Mouse (Mus musculus): ENCODE measurements at regions not wholly inside any gene's neighbourhood (a gene's known extent, or its start where the extent isn't known, plus 50 kb on each side); places are given as distances from the start of the nearest gene placed in this dataset.

DNA sequence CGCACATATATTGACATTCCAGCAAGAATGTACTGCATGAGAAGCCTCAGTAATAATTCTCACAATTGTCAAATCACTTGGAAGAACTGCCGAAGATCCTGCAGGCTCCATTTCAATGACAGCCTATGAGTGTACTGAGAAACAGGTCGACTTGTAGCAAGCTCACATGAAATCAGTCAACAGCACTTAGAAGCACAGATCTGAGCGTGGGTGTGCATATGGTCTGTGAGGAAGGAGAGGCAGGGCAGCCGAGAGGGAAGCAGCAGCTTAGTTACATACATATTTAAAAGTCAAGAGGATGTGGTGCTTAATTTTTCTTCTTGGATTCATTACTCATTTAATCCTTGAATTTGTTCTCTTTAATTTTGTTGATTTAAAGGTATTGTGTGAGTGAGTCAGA, 967.4 kb upstream of the Epha7 start:
- H3K4me2 ChIP-seq (replicated peaks), result no peak overlapping the region
- no peaks in the 10 kb centered on the region for H3K27me3 ChIP-seq (replicated peaks)
- no peaks in the 10 kb centered on the region for H3K4me1 ChIP-seq
- ATAC-seq (ENCODE audit: low FRiP score, low read depth), result no peak
- no peaks in the 10 kb centered on the region for H3K9me3 ChIP-seq
- no peak overlapping the region for H3K27ac ChIP-seq
- no peaks in the 10 kb centered on the region for H3K36me3 ChIP-seq
- no peak overlapping the region for H3K9ac ChIP-seq
- 80% methylated on average over 5 of the region's 5 CpGs for WGBS
- H3K4me3 ChIP-seq, result no peak overlapping the region

DNA sequence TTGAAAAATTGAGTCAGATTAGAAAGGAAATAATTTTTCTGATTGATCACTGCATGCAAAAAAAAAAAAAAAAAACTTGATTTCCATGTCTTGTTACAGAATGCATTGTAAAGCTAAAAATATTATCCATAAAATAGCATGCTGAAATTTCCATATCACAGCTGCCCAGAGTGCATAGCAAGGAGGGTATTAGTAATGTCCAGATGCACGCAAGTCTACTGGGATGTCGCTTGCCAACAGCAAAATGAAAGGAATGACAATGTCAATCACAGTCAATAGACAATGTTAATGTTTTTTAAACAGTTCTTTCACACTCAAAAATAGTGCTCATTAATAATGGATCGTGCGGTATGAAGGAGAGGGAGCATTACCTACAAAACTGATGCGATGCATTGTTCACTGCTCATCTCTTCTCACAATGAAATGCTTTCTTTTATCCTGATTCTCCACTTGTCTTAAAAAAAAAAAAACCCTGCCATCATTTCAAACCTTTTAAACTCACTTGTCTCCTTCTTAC, 966.8 kb upstream of the Epha7 start:
- no peak for ATAC-seq (ENCODE audit: low FRiP score, low read depth)
- Histone ChIP-seq H3K27me3 (replicated peaks) (no peaks in the 10 kb centered on the region), H3K4me2 (replicated peaks) (no peak overlapping the region)

DNA sequence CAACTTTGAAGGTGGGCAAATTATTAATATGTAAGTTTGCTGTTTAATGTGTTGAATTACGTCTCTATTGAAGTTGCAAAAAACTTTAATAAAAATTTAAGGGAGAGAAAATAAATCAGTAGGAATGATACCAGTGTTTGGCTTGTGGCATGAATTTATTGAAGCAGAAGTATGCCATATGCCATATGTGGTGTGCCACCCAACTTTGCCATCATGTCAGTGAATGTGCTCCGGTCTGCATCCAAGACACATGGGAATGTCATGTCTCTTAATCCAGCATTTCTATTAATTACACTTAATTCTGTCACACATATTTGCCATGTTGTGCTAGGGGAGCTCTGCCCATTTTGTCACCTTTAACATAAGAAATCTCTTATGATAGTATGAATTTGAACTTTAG, 956.8 kb upstream of the Epha7 start:
- WGBS, result 84% methylated on average over 2 of the region's 2 CpGs
- Histone ChIP-seq H3K36me3 (no peaks in the 10 kb centered on the region), H3K4me3 (no peak overlapping the region), H3K27ac (no peak overlapping the region), H3K4me2 (replicated peaks) (no peak overlapping the region), H3K9ac (no peak overlapping the region), H3K27me3 (replicated peaks) (no peaks in the 10 kb centered on the region), H3K9me3 (no peaks in the 10 kb centered on the region), H3K4me1 (no peaks in the 10 kb centered on the region)
- ATAC-seq (ENCODE audit: low FRiP score, low read depth), result no peak

More for the DNA sequence above, 966.8 kb upstream of the Epha7 start:
- no peaks in the 10 kb centered on the region for H3K36me3 ChIP-seq
- H3K9me3 ChIP-seq, result no peaks in the 10 kb centered on the region
- H3K4me3 ChIP-seq, result no peak overlapping the region
- no peak overlapping the region for H3K9ac ChIP-seq
- H3K27ac ChIP-seq, result no peak overlapping the region
- WGBS, result 90% methylated on average over 5 of the region's 5 CpGs
- no peaks in the 10 kb centered on the region for H3K4me1 ChIP-seq

DNA sequence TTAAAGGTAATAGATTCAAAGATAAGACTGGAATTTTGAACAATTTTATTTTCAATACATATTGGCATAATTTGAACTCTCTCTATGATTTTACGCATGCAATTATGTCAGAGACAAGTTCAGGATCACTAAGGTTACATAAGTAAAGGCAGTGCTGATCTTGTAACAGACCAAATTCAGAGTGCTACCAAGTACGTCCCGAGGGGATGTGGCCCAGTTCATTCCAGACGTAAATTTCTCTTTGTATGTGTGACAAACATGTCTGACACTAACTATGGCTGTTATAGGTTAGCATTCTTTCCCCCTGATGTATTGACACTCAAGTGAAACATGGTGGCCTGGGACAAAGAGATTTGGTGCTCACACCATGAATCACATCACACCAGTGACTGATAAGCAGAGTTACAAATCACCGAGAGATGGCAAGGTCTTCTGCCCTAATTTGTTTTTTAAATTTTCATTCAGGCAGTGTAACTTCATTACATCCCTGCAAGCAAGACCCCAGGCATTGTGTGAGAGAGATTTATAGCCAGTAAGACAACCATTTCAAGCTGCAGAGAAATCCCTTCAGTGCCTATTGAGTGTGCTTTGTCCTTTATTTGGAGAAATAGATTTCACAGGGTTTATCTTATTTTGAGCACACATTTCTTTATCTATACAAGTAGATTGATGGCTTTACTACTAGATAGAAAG, 925.5 kb upstream of the Epha7 start:
- H3K9ac ChIP-seq, result no peak overlapping the region
- H3K4me1 ChIP-seq, result no peaks in the 10 kb centered on the region
- no peaks in the 10 kb centered on the region for H3K9me3 ChIP-seq
- no peak overlapping the region for H3K27ac ChIP-seq
- H3K4me3 ChIP-seq, result no peak overlapping the region
- H3K27me3 ChIP-seq (replicated peaks), result no peaks in the 10 kb centered on the region
- no peaks in the 10 kb centered on the region for H3K36me3 ChIP-seq
- 33% methylated on average over 5 of the region's 5 CpGs for WGBS
- no peak overlapping the region for H3K4me2 ChIP-seq (replicated peaks)
- ATAC-seq (ENCODE audit: low FRiP score, low read depth), result peak; percentile 96

DNA sequence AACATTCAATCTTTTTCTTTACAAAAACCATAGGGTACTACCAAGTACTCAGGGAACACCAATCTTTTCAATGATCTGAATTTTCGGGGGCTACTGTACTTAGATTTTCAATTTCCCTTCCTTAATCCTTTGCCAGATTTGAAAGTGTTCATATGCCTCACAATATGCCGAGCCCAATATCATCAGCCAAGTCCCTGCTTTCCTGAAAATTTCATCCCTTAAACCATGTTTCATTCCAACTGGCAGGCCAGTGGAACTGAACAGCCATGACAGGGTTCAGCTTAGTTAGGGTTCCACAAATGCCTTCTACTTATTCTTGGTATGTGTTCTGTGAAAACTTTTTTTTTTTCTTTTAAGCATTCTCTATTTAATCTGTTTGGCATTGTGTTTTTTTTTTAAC, 916.5 kb upstream of the Epha7 start:
- WGBS, result 85% methylated on average over 2 of the region's 2 CpGs
- Histone ChIP-seq H3K27ac (no peak overlapping the region), H3K4me1 (no peaks in the 10 kb centered on the region), H3K36me3 (no peaks in the 10 kb centered on the region), H3K4me3 (no peak overlapping the region), H3K4me2 (replicated peaks) (no peak overlapping the region), H3K27me3 (replicated peaks) (no peaks in the 10 kb centered on the region), H3K9me3 (no peaks in the 10 kb centered on the region), H3K9ac (no peak overlapping the region)
- ATAC-seq (ENCODE audit: low FRiP score, low read depth), result no peak

DNA sequence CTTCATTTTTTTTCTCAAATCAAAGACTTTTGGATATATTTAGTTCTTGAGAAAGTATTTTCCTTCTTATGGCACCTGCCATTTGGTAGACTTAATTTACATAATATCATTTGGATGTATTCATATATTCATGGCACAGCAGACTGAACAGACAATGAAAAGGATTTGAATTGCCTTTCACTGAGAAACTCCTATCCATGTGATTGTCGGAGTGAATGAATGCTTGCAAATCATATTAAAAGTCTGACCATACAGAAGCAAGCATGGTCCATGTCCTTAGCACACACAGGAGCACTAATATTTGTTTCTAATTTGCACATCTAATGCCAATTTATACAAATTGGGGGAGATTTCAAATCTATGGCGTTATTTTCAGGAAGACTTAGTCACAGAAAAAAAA, 867.6 kb upstream of the Epha7 start:
- no peaks in the 10 kb centered on the region for H3K4me1 ChIP-seq
- no peaks in the 10 kb centered on the region for H3K27me3 ChIP-seq (replicated peaks)
- H3K4me3 ChIP-seq, result no peak overlapping the region
- H3K4me2 ChIP-seq (replicated peaks), result no peak overlapping the region
- ATAC-seq (ENCODE audit: low FRiP score, low read depth), result no peak
- H3K9me3 ChIP-seq, result no peaks in the 10 kb centered on the region
- H3K9ac ChIP-seq, result no peak overlapping the region
- H3K27ac ChIP-seq, result no peak overlapping the region
- 71% methylated on average over 2 of the region's 2 CpGs for WGBS
- H3K36me3 ChIP-seq, result no peaks in the 10 kb centered on the region

DNA sequence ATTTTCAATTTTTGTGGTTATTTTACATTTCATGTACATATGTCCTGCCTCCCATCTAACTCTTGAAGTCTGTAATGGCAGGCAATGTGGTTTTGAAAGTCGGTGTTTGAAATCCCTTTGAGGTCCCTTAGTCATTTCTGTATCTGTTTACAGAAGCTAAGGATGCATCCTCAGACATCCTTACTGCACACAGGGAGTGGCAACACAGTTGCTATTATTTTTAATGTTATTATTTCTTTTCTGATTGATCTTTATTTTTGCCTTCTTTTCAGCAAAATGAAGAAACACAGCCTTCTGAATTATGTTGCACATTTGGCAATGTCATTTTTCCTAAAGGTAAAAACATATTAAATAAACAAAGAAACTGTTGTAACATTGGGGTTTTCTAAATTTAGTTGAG, 867.2 kb upstream of the Epha7 start:
- Histone ChIP-seq H3K4me2 (replicated peaks) (no peak overlapping the region), H3K27me3 (replicated peaks) (no peaks in the 10 kb centered on the region), H3K9ac (no peak overlapping the region), H3K4me3 (no peak overlapping the region), H3K4me1 (no peaks in the 10 kb centered on the region), H3K27ac (no peak overlapping the region), H3K9me3 (no peaks in the 10 kb centered on the region), H3K36me3 (no peaks in the 10 kb centered on the region)
- 70% methylated on average over 1 of the region's 1 CpGs for WGBS
- ATAC-seq (ENCODE audit: low FRiP score, low read depth), result no peak

DNA sequence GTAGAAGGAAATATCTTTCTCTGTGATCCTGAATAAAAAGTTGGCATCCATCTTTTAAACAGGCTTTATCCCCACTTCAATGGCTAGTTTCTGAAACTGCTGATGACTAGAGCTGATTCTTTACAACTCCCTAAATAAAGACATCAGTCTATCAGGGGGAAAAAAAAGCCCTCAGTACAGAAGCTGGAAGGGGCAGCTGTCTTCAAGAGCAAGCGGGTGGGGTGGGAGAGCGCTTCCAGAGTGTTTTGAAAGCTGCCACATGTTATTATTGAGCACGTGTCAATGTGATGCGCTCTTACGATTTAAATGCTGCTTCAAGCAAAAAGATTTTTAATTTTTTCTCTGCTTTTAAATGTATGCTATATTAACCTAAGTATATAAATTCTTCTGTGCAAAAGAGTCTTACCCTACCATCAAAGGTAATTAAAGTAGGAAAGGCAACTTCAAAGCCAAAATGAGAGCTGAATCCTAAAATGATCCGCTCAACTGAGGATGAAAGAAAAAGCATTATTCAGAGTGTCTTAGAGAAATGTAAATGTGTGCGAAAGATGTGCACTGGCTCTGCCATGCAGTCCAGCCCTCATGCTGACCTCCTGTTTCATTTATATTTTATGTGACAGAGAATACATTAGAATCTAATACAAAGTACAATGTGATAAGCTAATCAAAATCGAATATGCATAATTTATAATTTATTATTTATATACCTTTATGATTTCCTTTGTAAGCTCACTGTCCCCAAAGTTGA, 862.8 kb upstream of the Epha7 start:
- 64% methylated on average over 8 of the region's 8 CpGs for WGBS
- no peak overlapping the region for H3K4me3 ChIP-seq
- H3K4me1 ChIP-seq, result no peaks in the 10 kb centered on the region
- H3K36me3 ChIP-seq, result no peaks in the 10 kb centered on the region
- H3K9me3 ChIP-seq, result no peaks in the 10 kb centered on the region
- H3K27ac ChIP-seq, result no peak overlapping the region
- H3K9ac ChIP-seq, result no peak overlapping the region
- no peak overlapping the region for H3K4me2 ChIP-seq (replicated peaks)
- H3K27me3 ChIP-seq (replicated peaks), result no peaks in the 10 kb centered on the region
- no peak for ATAC-seq (ENCODE audit: low FRiP score, low read depth)

DNA sequence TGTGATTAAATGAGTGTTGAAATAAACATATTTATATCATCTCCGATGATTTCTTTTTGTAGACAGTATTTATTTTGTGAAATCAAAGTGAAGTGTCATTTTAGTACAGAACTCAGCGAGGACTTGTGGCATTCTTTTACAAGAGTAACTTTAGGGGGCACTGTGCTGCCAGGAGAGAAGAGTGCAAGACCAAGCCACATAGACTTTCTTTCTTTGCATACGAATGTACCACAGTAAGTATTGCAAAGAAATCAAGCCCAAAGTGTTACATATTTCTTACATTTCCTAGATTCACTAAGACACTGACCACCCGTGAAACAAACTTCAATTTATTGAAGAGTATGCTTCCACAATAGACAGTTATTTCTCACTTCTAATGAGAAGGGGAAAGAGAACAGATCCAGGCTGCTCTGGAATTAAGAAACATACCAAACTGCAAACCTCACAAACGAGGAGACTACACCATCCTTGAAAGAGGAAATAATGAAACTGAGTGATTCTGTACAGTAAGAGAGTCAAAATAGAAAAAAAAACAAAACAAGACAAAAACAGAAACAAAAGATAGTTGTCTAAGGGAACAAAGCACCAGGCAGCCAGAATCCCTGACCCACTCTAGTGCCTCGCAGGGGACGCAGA, 847.8 kb upstream of the Epha7 start:
- Histone ChIP-seq H3K27me3 (replicated peaks) (no peaks in the 10 kb centered on the region), H3K9ac (no peak overlapping the region), H3K4me3 (no peak overlapping the region), H3K4me2 (replicated peaks) (no peak overlapping the region), H3K4me1 (no peaks in the 10 kb centered on the region), H3K9me3 (no peaks in the 10 kb centered on the region), H3K27ac (no peak overlapping the region), H3K36me3 (no peaks in the 10 kb centered on the region)
- WGBS, result 36% methylated on average over 7 of the region's 7 CpGs
- no peak for ATAC-seq (ENCODE audit: low FRiP score, low read depth)

DNA sequence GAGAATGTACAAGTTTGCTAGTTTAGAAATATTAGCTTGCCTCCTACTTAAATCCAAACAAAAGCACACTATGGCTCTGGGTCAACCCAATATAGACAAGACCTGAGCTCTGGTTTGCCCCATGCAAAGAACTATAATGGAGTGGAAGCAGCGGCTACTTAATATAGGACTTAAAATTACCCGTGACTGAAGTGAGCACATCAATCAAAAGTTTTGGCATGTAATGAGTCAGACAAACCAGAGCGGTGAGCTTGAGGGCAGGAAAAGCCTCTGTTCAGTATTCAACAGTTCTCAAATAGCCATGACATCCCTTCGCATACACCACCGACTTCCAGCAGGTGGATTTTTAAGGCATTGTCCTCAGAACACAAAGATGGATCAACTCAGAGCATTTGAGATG, 842.4 kb upstream of the Epha7 start:
- H3K36me3 ChIP-seq, result no peaks in the 10 kb centered on the region
- H3K4me2 ChIP-seq (replicated peaks), result no peak overlapping the region
- WGBS, result 17% methylated on average over 5 of the region's 5 CpGs
- 0 out of 2 replicates have a peak, but pooled peaks cover 3% of the 10 kb centered on the region for H3K4me1 ChIP-seq
- no peak overlapping the region for H3K4me3 ChIP-seq
- no peaks in the 10 kb centered on the region for H3K27me3 ChIP-seq (replicated peaks)
- H3K27ac ChIP-seq, result no peak overlapping the region
- H3K9me3 ChIP-seq, result no peaks in the 10 kb centered on the region
- no peak for ATAC-seq (ENCODE audit: low FRiP score, low read depth)
- H3K9ac ChIP-seq, result no peak overlapping the region

DNA sequence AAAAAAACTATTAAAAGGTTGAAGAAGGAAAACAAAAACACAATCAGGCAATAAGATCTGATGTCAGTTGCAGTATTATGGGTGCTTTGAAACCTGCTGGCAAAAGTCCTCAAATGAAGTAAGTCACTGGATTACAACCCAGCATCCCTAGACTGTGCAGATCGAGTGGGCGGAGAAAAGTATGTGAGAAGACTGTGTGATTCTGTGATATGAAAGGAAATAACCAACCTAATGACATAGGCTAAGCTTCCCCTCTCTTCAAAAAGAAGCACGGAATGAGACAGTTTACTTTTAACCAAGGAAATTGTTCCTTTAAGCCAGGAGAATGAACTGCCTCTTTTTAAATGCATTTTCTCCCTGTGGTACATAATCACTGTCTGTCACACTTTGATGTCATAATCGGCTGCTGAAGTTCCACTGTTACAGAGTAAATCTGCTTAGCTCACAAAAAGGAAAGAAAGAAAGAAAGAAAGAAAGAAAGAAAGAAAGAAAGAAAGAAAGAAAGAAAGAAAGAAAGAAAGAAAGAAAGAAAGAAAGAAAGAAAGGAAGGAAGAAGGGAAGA, 833.6 kb upstream of the Epha7 start:
- Histone ChIP-seq H3K4me3 (no peak overlapping the region), H3K27ac (no peak overlapping the region), H3K4me2 (replicated peaks) (no peak overlapping the region), H3K9ac (no peak overlapping the region), H3K4me1 (no peaks in the 10 kb centered on the region), H3K27me3 (replicated peaks) (no peaks in the 10 kb centered on the region), H3K36me3 (no peaks in the 10 kb centered on the region), H3K9me3 (no peaks in the 10 kb centered on the region)
- 50% methylated on average over 4 of the region's 4 CpGs for WGBS
- ATAC-seq (ENCODE audit: low FRiP score, low read depth), result no peak

DNA sequence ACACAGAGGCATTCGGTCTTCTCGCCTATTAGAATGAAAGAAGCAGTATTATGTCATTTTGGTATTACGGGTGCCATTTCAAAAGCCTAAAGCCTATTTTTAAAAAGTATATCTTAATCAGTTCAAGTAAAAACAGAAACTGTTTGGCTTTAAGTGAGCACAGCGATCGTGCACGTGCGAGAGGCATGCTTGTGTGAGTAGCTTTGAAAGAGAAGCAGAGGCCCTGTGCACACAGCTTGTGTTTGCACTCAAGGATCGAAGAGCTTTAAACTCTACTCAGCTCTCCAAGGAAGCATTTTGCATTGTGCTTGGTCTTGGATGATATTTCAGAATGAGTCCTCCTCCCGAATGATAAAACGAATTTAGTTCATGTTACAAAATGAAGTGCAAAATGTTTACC, 833.1 kb upstream of the Epha7 start:
- Histone ChIP-seq H3K9ac (no peak overlapping the region), H3K4me2 (replicated peaks) (no peak overlapping the region), H3K27ac (no peak overlapping the region), H3K36me3 (no peaks in the 10 kb centered on the region), H3K9me3 (no peaks in the 10 kb centered on the region), H3K27me3 (replicated peaks) (no peaks in the 10 kb centered on the region), H3K4me1 (no peaks in the 10 kb centered on the region), H3K4me3 (no peak overlapping the region)
- WGBS, result 68% methylated on average over 10 of the region's 10 CpGs
- ATAC-seq (ENCODE audit: low FRiP score, low read depth), result no peak
